Mouse (Mus musculus) embryonic fibroblast, embryonic 13.5 days (primary cell): Measurements from ENCODE around the gene Slc39a7.

Experiments
- CTCF ChIP-seq: IDR thresholded peaks from 2 replicates; pipeline ENCODE4 v1.5.1; 2011; ENCODE audit warnings: mild to moderate bottlenecking, control low read depth, low read length, moderate library complexity, borderline replicate concordance; ENCODE audit not compliant: insufficient read depth
- POLR2A ChIP-seq: IDR thresholded peaks from 2 replicates; pipeline ENCODE4 v1.6.1; 2011; ENCODE audit warnings: low read depth, mild to moderate bottlenecking, control low read depth, low read length, moderate library complexity

GRCm38 (mm10) chr17:34030861-34031326 is 588 bp downstream of the Slc39a7 start:
- TF ChIP-seq CTCF (no peak), POLR2A (peak; percentile 62)
